Mouse (Mus musculus) cerebellum, adult 2 months (tissue): ENCODE results near the gene Gsx2. TPM values are rescaled to one million over a fixed set of nuclear protein-coding genes. Genes with fewer than 3 reads are reported as not detected.

ENCODE experiments used
- DNase-seq, 2 experiments: peaks; one replicate each; pipeline ENCODE4 v3.0.0; 2021
- H3K27ac ChIP-seq: fragments of 200-500 bp; 2 replicates; pipeline ENCODE4 v1.5.1; 2012; ENCODE audit warnings: low read length, control low read depth, inconsistent platforms; ENCODE audit not compliant: insufficient read depth
- H3K27me3 ChIP-seq: fragments of 200-500 bp; 2 replicates; pipeline ENCODE4 v1.6.1; 2012; ENCODE audit warnings: inconsistent platforms, mild to moderate bottlenecking, low read length, moderate library complexity; ENCODE audit not compliant: control insufficient read depth, insufficient read depth
- H3K4me1 ChIP-seq: fragments of 200-500 bp; 2 replicates; pipeline ENCODE4 v1.6.1; 2011; ENCODE audit warnings: low read length; ENCODE audit not compliant: control insufficient read depth, insufficient read depth
- H3K4me3 ChIP-seq: fragments of 200-500 bp; replicated peaks from 2 replicates; pipeline ENCODE3; 2011; ENCODE audit warnings: mild to moderate bottlenecking, low read depth, low read length, control low read depth; ENCODE audit not compliant: insufficient read depth
- CTCF ChIP-seq: fragments of 200-500 bp; IDR thresholded peaks from 2 replicates; pipeline ENCODE4 v1.5.1; 2011; ENCODE audit warnings: low read depth, mild to moderate bottlenecking, control low read depth, low read length, moderate library complexity, borderline replicate concordance; ENCODE audit not compliant: insufficient read depth
- POLR2A ChIP-seq: fragments of 200-500 bp; IDR thresholded peaks from 2 replicates; pipeline ENCODE4 v1.6.1; 2011; ENCODE audit warnings: low read length, control low read depth, borderline replicate concordance; ENCODE audit not compliant: insufficient read depth
- WGBS: fragments of 180-500 bp; shearing (Covaris S2); methylation state at CpG from one replicate; pipeline ENCODE4 v1.1.7; 2018; 5-methylcytosine and 5-hydroxymethylcytosine counted together
- polyA plus RNA-seq: library from polyadenylated mRNA; depleted of rRNA; stranded (reverse); fragments of >200 nt; gene quantifications from 2 replicates; pipeline ENCODE4 v1.2.3, GENCODE M21; 2012; rRNA removed

The Gsx2 gene
- polyA plus RNA-seq, result 0.10 TPM in 1 of 2 replicates, not detected in the other

GRCm38 (mm10) chr5:75075383-75075941, at the start of gene Gsx2:
TSS of gene Gsx2 (plus strand) at chr5:75075601.
- Histone ChIP-seq H3K4me3 (no peak within 1 kb of the TSS), H3K4me1 (no peaks in the 10 kb centered on the region), H3K27me3 (peaks cover 7% of the 10 kb centered on the region; the same call in 1 of the 2 replicates), H3K27ac (no peak within 1 kb of the TSS)
- DNase-seq, result no peak
- TF ChIP-seq POLR2A, result no peak
- TF ChIP-seq CTCF, result no peak
- WGBS, result 2% methylated on average over 41 of the region's 41 CpGs

GRCm38 (mm10) chr5:75035475-75035874, 39.9 kb upstream of the Gsx2 start:
- DNase-seq, result no peak
- Histone ChIP-seq H3K27ac (no peak overlapping the region), H3K4me3 (no peak overlapping the region), H3K4me1 (no peaks in the 10 kb centered on the region), H3K27me3 (no peaks in the 10 kb centered on the region)
- TF ChIP-seq POLR2A (no peak), CTCF (no peak)
- WGBS, result 92% methylated on average over 3 of the region's 3 CpGs

GRCm38 (mm10) chr5:75039307-75039706, 36.1 kb upstream of the Gsx2 start:
- TF ChIP-seq POLR2A (no peak), CTCF (no peak)
- no peak overlapping the region for H3K4me3 ChIP-seq
- DNase-seq, result no peak
- peaks cover 4% of the 10 kb centered on the region; the same call in 1 of the 2 replicates for H3K4me1 ChIP-seq
- WGBS, result 86% methylated on average over 1 of the region's 1 CpGs
- no peak overlapping the region for H3K27ac ChIP-seq
- no peaks in the 10 kb centered on the region for H3K27me3 ChIP-seq

GRCm38 (mm10) chr5:75043011-75043445, 32.4 kb upstream of the Gsx2 start:
- DNase-seq, result no peak
- H3K27ac ChIP-seq, result no peak overlapping the region
- peak overlapping the region; percentile 96 for H3K4me3 ChIP-seq
- WGBS, result 28% methylated on average over 9 of the region's 9 CpGs
- H3K27me3 ChIP-seq, result no peaks in the 10 kb centered on the region
- no peak for TF ChIP-seq POLR2A
- TF ChIP-seq CTCF, result no peak
- H3K4me1 ChIP-seq, result peaks cover 7% of the 10 kb centered on the region

- 1% methylated on average over 36 of the region's 36 CpGs for WGBS
- DNase-seq, result peak in 1 of 2 experiments; percentile 42
- H3K4me3 ChIP-seq, result peak overlapping the region; percentile 96
- peak overlapping the region; percentile 77 for H3K27ac ChIP-seq
- peaks cover 7% of the 10 kb centered on the region for H3K4me1 ChIP-seq
- H3K27me3 ChIP-seq, result no peaks in the 10 kb centered on the region
- no peak for TF ChIP-seq POLR2A
- TF ChIP-seq CTCF, result no peak
Observed at GRCm38 (mm10) chr5:75043621-75044301, 31.6 kb upstream of the Gsx2 start.

GRCm38 (mm10) chr5:75044310-75044904, 31.0 kb upstream of the Gsx2 start, which contains the start of gene Chic2:
TSS of gene Chic2 (minus strand) at chr5:75044774.
- Histone ChIP-seq H3K27me3 (no peaks in the 10 kb centered on the region), H3K4me1 (peaks cover 7% of the 10 kb centered on the region), H3K4me3 (peak within 1 kb of the TSS; percentile 96), H3K27ac (peak within 1 kb of the TSS; percentile 77)
- WGBS, result under 1% methylated on average over 82 of the region's 90 CpGs
- no peak for TF ChIP-seq POLR2A
- no peak for TF ChIP-seq CTCF
- peak; percentile 86 to 88 for DNase-seq

GRCm38 (mm10) chr5:75045371-75045770, 30.0 kb upstream of the Gsx2 start:
- Histone ChIP-seq H3K4me3 (no peak overlapping the region), H3K27me3 (no peaks in the 10 kb centered on the region), H3K27ac (no peak overlapping the region), H3K4me1 (peaks cover 7% of the 10 kb centered on the region)
- no peak for DNase-seq
- WGBS, result 91% methylated on average over 7 of the region's 7 CpGs
- no peak for TF ChIP-seq CTCF
- TF ChIP-seq POLR2A, result no peak
